Mouse (Mus musculus) neural tube, embryonic 12.5 days (tissue): ENCODE measurements at regions not wholly inside any gene's neighbourhood (a gene's known extent, or its start where the extent isn't known, plus 50 kb on each side); places are given as distances from the start of the nearest gene placed in this dataset.
"Not testable (repeated sequence)": the region's sequence is repeated elsewhere in the genome, so short reads cannot be mapped to it uniquely, and the experiment has no call there.

Experiments used
- ATAC-seq: fragments of 200-750 bp; cut with Nextera tagmentation; 2 replicates; pipeline ENCODE4 v1.8.0; 2017; ENCODE audit warnings: low read depth, mild to moderate bottlenecking, moderate TSS enrichment, moderate library complexity; ENCODE audit not compliant: low FRiP score
- H3K27ac ChIP-seq: fragments of 300-500 bp; sonication (generic); 2 replicates; pipeline ENCODE4 v1.5.1; 2016
- H3K27me3 ChIP-seq: fragments of 300-500 bp; sonication (generic); replicated peaks from 2 replicates; pipeline ENCODE4 v1.6.1; 2016; ENCODE audit warnings: mild to moderate bottlenecking
- H3K36me3 ChIP-seq: fragments of 300-500 bp; sonication (generic); 2 replicates; pipeline ENCODE4 v1.6.1; 2016; ENCODE audit warnings: mild to moderate bottlenecking
- H3K4me1 ChIP-seq: fragments of 300-500 bp; sonication (generic); 2 replicates; pipeline ENCODE4 v1.6.1; 2016
- H3K4me2 ChIP-seq: fragments of 300-500 bp; sonication (generic); replicated peaks from 2 replicates; pipeline ENCODE4 v1.6.1; 2016; ENCODE audit warnings: mild to moderate bottlenecking
- H3K4me3 ChIP-seq: fragments of 300-500 bp; sonication (generic); 2 replicates; pipeline ENCODE4 v1.5.1; 2016
- H3K9ac ChIP-seq: fragments of 300-500 bp; sonication (generic); 2 replicates; pipeline ENCODE4 v1.6.1; 2016; ENCODE audit warnings: mild to moderate bottlenecking
- H3K9me3 ChIP-seq: fragments of 300-500 bp; sonication (generic); 2 replicates; pipeline ENCODE4 v1.6.1; 2016; ENCODE audit warnings: mild to moderate bottlenecking
- WGBS: fragments of 180-500 bp; shearing (Covaris S2); methylation state at CpG from one replicate; pipeline ENCODE4 v1.1.7; 2016; 5-methylcytosine and 5-hydroxymethylcytosine counted together

DNA sequence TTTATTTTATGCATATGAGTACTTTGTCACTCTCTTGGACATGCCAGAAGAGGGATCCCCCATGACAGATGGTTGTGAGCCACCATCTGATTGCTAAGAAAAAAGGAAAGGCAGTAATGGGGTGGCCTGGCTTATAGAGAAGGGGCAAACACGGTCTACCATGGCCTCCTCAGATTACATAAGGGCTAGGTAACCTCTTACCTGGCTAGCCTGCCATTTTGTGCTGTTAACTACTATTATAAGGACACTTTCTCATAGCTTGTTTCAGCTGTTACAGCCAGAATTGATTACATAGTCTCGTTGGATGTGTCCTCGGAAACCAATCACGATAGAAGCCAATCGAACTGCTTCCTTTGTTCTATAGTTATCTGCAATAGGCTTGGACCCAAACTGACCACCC is 60.9 kb upstream of the Gm14496 start:
- H3K4me2 ChIP-seq = no peak overlapping the region
- ATAC-seq = peak; percentile 79; the same call in 1 of the 2 replicates
- no peaks in the 10 kb centered on the region for H3K36me3 ChIP-seq
- no peak overlapping the region for H3K4me3 ChIP-seq
- no peak overlapping the region for H3K27ac ChIP-seq
- 84% methylated on average over 5 of the region's 5 CpGs for WGBS
- H3K9ac ChIP-seq = no peak overlapping the region
- H3K27me3 ChIP-seq = no peaks in the 10 kb centered on the region
- H3K4me1 ChIP-seq = no peaks in the 10 kb centered on the region
- no peaks in the 10 kb centered on the region for H3K9me3 ChIP-seq

DNA sequence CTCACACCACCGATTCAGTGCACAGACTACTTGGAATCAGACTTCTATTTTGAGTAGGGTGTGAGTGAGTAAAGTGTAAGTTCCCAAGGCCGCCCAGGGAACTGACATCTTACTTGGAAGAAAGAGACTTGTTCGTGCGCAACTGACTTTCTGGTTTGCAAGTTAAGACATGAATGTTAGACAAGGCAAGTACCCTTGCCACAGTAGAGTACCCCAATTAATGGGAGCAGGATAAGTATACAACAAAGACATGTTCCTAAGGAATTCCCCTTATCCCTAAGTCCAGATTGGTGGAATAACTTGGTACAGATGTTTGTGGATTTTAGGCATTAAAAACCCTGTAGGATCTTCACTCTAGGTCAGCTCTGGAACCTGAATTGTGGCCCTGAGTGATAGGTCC is 60.4 kb upstream of the Gm14496 start:
- ATAC-seq, H3K9ac ChIP-seq, H3K4me2 ChIP-seq, H3K4me1 ChIP-seq, H3K9me3 ChIP-seq, H3K27ac ChIP-seq, H3K36me3 ChIP-seq, H3K27me3 ChIP-seq, H3K4me3 ChIP-seq: not testable (repeated sequence)
- 94% methylated on average over 4 of the region's 4 CpGs for WGBS

DNA sequence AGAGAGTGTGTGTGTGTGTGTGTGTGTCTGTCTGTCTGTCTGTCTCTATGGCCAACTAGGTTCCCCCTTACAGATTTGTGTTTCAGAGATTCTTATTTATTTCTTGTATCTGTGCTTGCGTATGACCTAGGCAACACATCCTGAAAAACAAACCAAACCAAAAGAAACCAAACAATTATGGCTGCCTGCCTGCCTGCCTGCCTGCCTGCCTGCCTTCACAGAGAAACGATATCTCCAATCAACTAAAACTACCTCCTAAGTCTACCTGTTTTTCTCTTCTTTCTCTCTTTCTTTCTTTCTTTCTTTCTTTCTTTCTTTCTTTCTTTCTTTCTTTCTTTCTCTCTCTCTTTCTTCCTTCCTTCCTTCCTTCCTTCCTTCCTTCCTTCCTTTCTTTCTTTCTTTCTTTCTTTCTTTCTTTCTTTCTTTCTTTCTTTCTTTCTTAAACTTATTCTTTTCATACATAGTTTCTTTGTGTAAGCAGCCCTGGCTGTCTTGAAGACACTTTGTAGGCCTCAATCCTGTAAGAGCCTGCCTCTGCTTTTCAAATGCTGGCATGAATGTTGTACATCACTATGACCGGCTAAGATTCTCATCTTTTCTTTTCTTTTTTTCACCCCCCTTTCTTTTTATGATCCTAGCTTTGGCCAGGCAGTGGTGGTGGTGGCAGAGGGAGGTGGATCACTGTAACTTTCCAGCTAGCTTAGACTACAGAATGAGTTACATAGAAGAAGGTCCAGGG is 59.7 kb upstream of the Gm14496 start:
- not testable (repeated sequence) for H3K36me3 ChIP-seq, H3K27ac ChIP-seq, H3K4me2 ChIP-seq, H3K4me3 ChIP-seq, H3K27me3 ChIP-seq, H3K9ac ChIP-seq, ATAC-seq, H3K4me1 ChIP-seq, H3K9me3 ChIP-seq
- WGBS = 77% methylated on average over 3 of the region's 3 CpGs

DNA sequence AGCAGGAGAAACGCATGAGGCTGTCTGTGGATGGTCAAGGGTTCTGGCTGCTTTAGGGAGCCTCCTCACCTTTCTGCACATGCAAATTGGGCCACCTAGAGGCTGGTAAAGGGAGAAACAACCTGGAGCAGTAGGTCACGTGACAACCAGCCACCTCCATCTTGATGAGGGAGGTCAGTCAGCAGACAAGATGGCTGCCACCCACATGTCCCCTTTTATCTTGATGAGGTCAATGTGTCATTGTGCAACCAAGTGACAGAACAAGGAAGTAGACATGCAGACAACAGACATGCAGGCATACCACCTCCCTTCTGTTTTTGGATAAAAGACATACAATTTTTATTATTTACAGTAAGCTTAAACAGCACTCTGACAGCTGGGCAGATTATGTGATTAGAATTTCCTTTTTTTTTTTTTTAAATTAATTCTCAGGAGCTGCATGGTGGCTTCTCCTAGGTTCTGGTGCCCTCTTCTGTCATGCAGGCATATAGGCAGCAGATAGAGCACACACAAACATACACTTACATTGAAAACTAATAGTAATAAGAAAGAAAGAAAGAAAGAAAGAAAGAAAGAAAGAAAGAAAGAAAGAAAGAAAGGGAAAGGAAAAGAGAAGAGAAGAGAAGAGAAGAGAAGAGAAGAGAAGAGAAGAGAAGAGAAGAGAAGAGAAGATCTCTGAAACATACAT is 58.9 kb upstream of the Gm14496 start:
- WGBS = 92% methylated on average over 2 of the region's 2 CpGs
- H3K27ac ChIP-seq = no peak overlapping the region
- no peak overlapping the region for H3K4me2 ChIP-seq
- no peak overlapping the region for H3K9ac ChIP-seq
- H3K27me3 ChIP-seq = no peaks in the 10 kb centered on the region
- H3K36me3 ChIP-seq = no peaks in the 10 kb centered on the region
- H3K4me3 ChIP-seq = no peak overlapping the region
- no peaks in the 10 kb centered on the region for H3K4me1 ChIP-seq
- H3K9me3 ChIP-seq = no peaks in the 10 kb centered on the region
- no peak for ATAC-seq
